Mouse (Mus musculus): Measurements from ENCODE around the gene 4930512M02Rik.

DNA sequence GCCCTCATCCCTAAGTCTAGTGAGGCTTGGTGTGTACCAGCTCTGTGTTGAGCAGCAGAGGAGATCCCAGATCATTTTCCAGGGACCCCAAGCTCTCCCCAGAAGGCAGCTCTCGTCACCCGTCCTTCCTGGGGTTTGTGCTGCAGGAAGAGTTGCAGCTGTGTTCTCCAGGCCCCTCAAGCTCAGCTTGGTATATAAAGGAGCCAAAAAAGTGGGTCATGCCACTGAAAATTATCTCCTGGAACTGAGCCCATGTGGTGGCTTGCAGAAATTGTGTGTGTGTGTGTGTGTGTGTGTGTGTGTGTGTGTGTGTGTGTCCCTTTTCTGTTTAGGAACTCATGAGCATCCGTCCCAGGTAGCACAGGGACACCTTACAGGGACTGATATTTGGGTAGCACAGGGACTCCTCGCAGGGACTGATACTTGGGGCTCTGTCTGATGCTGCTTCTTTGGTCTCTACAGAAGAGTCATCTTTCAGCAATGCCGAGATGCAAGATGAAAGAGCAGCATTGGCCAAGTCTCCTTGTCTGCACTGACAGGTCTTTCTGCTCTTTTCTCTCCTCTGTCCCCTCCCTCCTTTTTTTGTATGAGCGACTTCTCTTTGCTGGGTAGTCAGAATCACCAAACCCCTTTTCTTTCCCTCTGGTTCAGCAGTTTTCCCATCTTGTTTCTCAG is 62.4 kb downstream of the 4930512M02Rik start:
- TF ChIP-seq POLR2A (IDR thresholded peaks at IDR 0.05; ENCODE audit: insufficient read depth, low read depth, low read length): no peak
- no peak for TF ChIP-seq CTCF (IDR thresholded peaks at IDR 0.05; ENCODE audit: insufficient read depth, low read depth, low read length)
